ENCODE assay signal across 15 mouse cellular contexts in the genomic region with DNA sequence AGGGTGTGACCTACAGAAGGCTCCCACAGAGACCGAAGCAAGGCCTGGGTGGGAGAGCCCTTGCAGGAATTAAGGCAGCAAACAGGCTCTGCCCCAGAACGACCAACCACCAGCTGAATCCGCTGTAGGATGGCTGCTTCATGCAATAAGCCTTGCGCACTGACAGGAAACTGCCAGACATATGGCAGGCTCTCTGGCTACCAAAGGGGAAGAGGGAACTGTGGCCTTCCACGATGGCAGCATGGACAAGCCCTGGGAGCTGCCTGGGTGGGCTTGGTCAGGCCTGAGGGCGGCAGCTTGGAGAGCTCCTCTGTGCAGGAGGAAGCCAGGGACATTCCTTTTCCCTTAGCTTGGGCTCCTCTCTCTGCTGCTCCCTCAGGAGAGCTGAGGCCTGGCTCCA.
DNase-seq lines count a peak whose midpoint lies in the region; ATAC-seq and TF ChIP-seq lines count a peak whose summit lies in the region.
"Had no signal": no experiment of that assay in that cellular context is flagged by ENCODE, and none has a peak within 500 bp of the region (broad histone marks: within the 10 kb centered on the region; RNA-seq: fewer than 3 reads in every experiment).

No protein-coding gene starts in this region.

- H3K4me1 ChIP-seq in cerebellum, adult 2 months (ENCODE audit: control insufficient read depth, insufficient read depth, low read length): peaks cover 16% of the 10 kb centered on the region
- H3K4me1 ChIP-seq in hindbrain, embryonic 14.5 days (replicated peaks; ENCODE audit: control insufficient read depth, insufficient read depth, low read length): no peaks in the 10 kb centered on the region; the same call in 1 of the 2 replicates
- H3K4me1 ChIP-seq in hindbrain, embryonic 11.5 days (replicated peaks; ENCODE audit: control insufficient read depth, insufficient read depth, low read length): no peaks in the 10 kb centered on the region
- H3K4me1 ChIP-seq in midbrain, embryonic 14.5 days (ENCODE audit: control insufficient read depth, insufficient read depth, low read length): no peaks in the 10 kb centered on the region
- H3K4me1 ChIP-seq in midbrain, embryonic 11.5 days (ENCODE audit: control insufficient read depth, insufficient read depth, low read length): no peaks in the 10 kb centered on the region
- H3K4me1 ChIP-seq in neural tube, embryonic 14.5 days (ENCODE audit: control insufficient read depth, insufficient read depth, low read length): no peaks in the 10 kb centered on the region
- H3K4me1 ChIP-seq: embryonic facial prominence, embryonic 12.5 days had no signal

- no peak overlapping the region for H3K4me3 ChIP-seq in cerebellum, adult 2 months (replicated peaks; ENCODE audit: insufficient read depth, low read depth, low read length)
- H3K4me3 ChIP-seq in hindbrain, embryonic 14.5 days (replicated peaks; ENCODE audit: low read length): no peak overlapping the region
- H3K4me3 ChIP-seq in hindbrain, embryonic 11.5 days (ENCODE audit: low read depth, low read length): no peak overlapping the region
- H3K4me3 ChIP-seq in midbrain, embryonic 14.5 days (replicated peaks; ENCODE audit: low read depth, low read length): no peak overlapping the region
- no peak overlapping the region for H3K4me3 ChIP-seq in midbrain, embryonic 11.5 days (ENCODE audit: low read depth, low read length)
- no peak overlapping the region for H3K4me3 ChIP-seq in neural tube, embryonic 14.5 days (ENCODE audit: low read depth, low read length)
- H3K4me3 ChIP-seq: embryonic facial prominence, embryonic 12.5 days; liver, embryonic 15.5 days; megakaryocyte, embryonic 14.5 days had no signal

- no peak overlapping the region for H3K9ac ChIP-seq in hindbrain, embryonic 14.5 days
- H3K9ac ChIP-seq in hindbrain, embryonic 11.5 days (ENCODE audit: low read depth, low read length): no peak overlapping the region
- H3K9ac ChIP-seq in midbrain, embryonic 14.5 days (replicated peaks; ENCODE audit: low read length): no peak overlapping the region
- no peak overlapping the region for H3K9ac ChIP-seq in midbrain, embryonic 11.5 days (ENCODE audit: low read length)
- no peak overlapping the region for H3K9ac ChIP-seq in neural tube, embryonic 14.5 days (replicated peaks; ENCODE audit: low read depth, low read length)
- H3K9ac ChIP-seq: embryonic facial prominence, embryonic 12.5 days; liver, embryonic 15.5 days had no signal

- no peaks in the 10 kb centered on the region for H3K9me3 ChIP-seq in hindbrain, embryonic 14.5 days (ENCODE audit: control insufficient read depth, low read length)
- H3K9me3 ChIP-seq in hindbrain, embryonic 11.5 days (ENCODE audit: control insufficient read depth, low read length): no peaks in the 10 kb centered on the region
- no peaks in the 10 kb centered on the region for H3K9me3 ChIP-seq in midbrain, embryonic 14.5 days (ENCODE audit: control insufficient read depth, low read length)
- H3K9me3 ChIP-seq in midbrain, embryonic 11.5 days (ENCODE audit: control insufficient read depth, low read length): no peaks in the 10 kb centered on the region
- no peaks in the 10 kb centered on the region for H3K9me3 ChIP-seq in neural tube, embryonic 14.5 days (ENCODE audit: control insufficient read depth, low read length)
- H3K9me3 ChIP-seq: embryonic facial prominence, embryonic 12.5 days; liver, embryonic 15.5 days; megakaryocyte, embryonic 14.5 days had no signal

- no peak overlapping the region for H3K4me2 ChIP-seq in hindbrain, embryonic 14.5 days (replicated peaks)
- H3K4me2 ChIP-seq in hindbrain, embryonic 11.5 days (replicated peaks; ENCODE audit: low read depth, low read length): no peak overlapping the region
- no peak overlapping the region for H3K4me2 ChIP-seq in midbrain, embryonic 14.5 days (ENCODE audit: low read length)
- no peak overlapping the region for H3K4me2 ChIP-seq in midbrain, embryonic 11.5 days
- no peak overlapping the region for H3K4me2 ChIP-seq in neural tube, embryonic 14.5 days (ENCODE audit: low read depth, low read length)
- H3K4me2 ChIP-seq: embryonic facial prominence, embryonic 12.5 days; liver, embryonic 15.5 days had no signal

- DNase-seq in cerebellum, adult 2 months: no peak
- no peak for DNase-seq in cerebellum, postnatal 36 days
- no peak for DNase-seq in hindbrain, embryonic 14.5 days (ENCODE audit: low spot score)
- no peak for DNase-seq in hindbrain, embryonic 11.5 days (ENCODE audit: low spot score)
- DNase-seq in midbrain, embryonic 14.5 days: no peak
- no peak for DNase-seq in midbrain, embryonic 11.5 days (ENCODE audit: low spot score, missing footprints)
- no peak for DNase-seq in thymus, postnatal 10 days (ENCODE audit: low spot score in 2 of 2)
- DNase-seq: heart, adult 11 months; layer of hippocampus, postnatal 36 days; thymus, adult 18-20 months had no signal

- H3K27me3 ChIP-seq in cerebellum, adult 2 months (ENCODE audit: control insufficient read depth, insufficient read depth, low read length): no peaks in the 10 kb centered on the region
- no peaks in the 10 kb centered on the region for H3K27me3 ChIP-seq in hindbrain, embryonic 14.5 days (ENCODE audit: control insufficient read depth, insufficient read depth, low read length)
- no peaks in the 10 kb centered on the region for H3K27me3 ChIP-seq in hindbrain, embryonic 11.5 days (ENCODE audit: control insufficient read depth, insufficient read depth, low read length)
- H3K27me3 ChIP-seq in midbrain, embryonic 14.5 days (ENCODE audit: control insufficient read depth, insufficient read depth, low read length): no peaks in the 10 kb centered on the region
- H3K27me3 ChIP-seq in midbrain, embryonic 11.5 days (ENCODE audit: control insufficient read depth, insufficient read depth, low read length): no peaks in the 10 kb centered on the region
- H3K27me3 ChIP-seq in neural tube, embryonic 14.5 days (ENCODE audit: control insufficient read depth, insufficient read depth, low read length): no peaks in the 10 kb centered on the region
- H3K27me3 ChIP-seq: embryonic facial prominence, embryonic 12.5 days; liver, embryonic 15.5 days; megakaryocyte, embryonic 14.5 days had no signal

- no peak for TF ChIP-seq POLR2A in cerebellum, adult 2 months (IDR thresholded peaks at IDR 0.05; ENCODE audit: borderline replicate concordance, insufficient read depth, low read length)

- peaks cover 64% of the 10 kb centered on the region for H3K36me3 ChIP-seq in hindbrain, embryonic 14.5 days (replicated peaks; ENCODE audit: control insufficient read depth, insufficient read depth)
- no peaks in the 10 kb centered on the region for H3K36me3 ChIP-seq in hindbrain, embryonic 11.5 days (ENCODE audit: control insufficient read depth, insufficient read depth, low read length)
- peaks cover 57% of the 10 kb centered on the region for H3K36me3 ChIP-seq in midbrain, embryonic 14.5 days (ENCODE audit: control insufficient read depth, insufficient read depth, low read length)
- peaks cover 3% of the 10 kb centered on the region; the same call in 1 of the 2 replicates for H3K36me3 ChIP-seq in midbrain, embryonic 11.5 days (ENCODE audit: control insufficient read depth, insufficient read depth, low read length)
- H3K36me3 ChIP-seq in neural tube, embryonic 14.5 days (ENCODE audit: control insufficient read depth, insufficient read depth, low read length): peaks cover 17% of the 10 kb centered on the region
- H3K36me3 ChIP-seq: liver, embryonic 15.5 days had no signal

- H3K27ac ChIP-seq in cerebellum, adult 2 months (ENCODE audit: insufficient read depth, low read length): peak overlapping the region; percentile 48; the same call in 1 of the 2 replicates
- H3K27ac ChIP-seq in hindbrain, embryonic 14.5 days: peak overlapping the region; percentile 54; the same call in 1 of the 2 replicates
- no peak overlapping the region for H3K27ac ChIP-seq in hindbrain, embryonic 11.5 days (ENCODE audit: low read depth, low read length)
- 0 out of 2 replicates have a peak overlapping the region, but pooled peaks have one; percentile 20 for H3K27ac ChIP-seq in midbrain, embryonic 14.5 days (replicated peaks; ENCODE audit: low read depth, low read length)
- H3K27ac ChIP-seq in midbrain, embryonic 11.5 days (ENCODE audit: low read depth, low read length): no peak overlapping the region
- peak overlapping the region; percentile 34; the same call in 1 of the 2 replicates for H3K27ac ChIP-seq in neural tube, embryonic 14.5 days (ENCODE audit: low read depth, low read length)
- H3K27ac ChIP-seq: embryonic facial prominence, embryonic 12.5 days; liver, embryonic 15.5 days had no signal

- ATAC-seq in hindbrain, embryonic 14.5 days (ENCODE audit: low FRiP score): no peak
- no peak for ATAC-seq in hindbrain, embryonic 11.5 days (ENCODE audit: low FRiP score)
- ATAC-seq in midbrain, embryonic 14.5 days (ENCODE audit: low FRiP score, low TSS enrichment): no peak
- ATAC-seq in midbrain, embryonic 11.5 days (ENCODE audit: low FRiP score): no peak
- ATAC-seq in neural tube, embryonic 14.5 days (ENCODE audit: low read depth): 0 out of 2 replicates have a peak, but pooled peaks have one; percentile 35
- ATAC-seq: lung, postnatal 0 days had no signal

- WGBS in cerebellum, adult 2 months: 44% methylated on average over 6 of the region's 6 CpGs
- WGBS in hindbrain, embryonic 14.5 days: 75% methylated on average over 6 of the region's 6 CpGs
- 83% methylated on average over 6 of the region's 6 CpGs for WGBS in hindbrain, embryonic 11.5 days
- 84% methylated on average over 6 of the region's 6 CpGs for whole genome bisulfite sequencing in midbrain, embryonic 14.5 days
- WGBS in midbrain, embryonic 11.5 days: 88% methylated on average over 6 of the region's 6 CpGs
- WGBS in neural tube, embryonic 14.5 days: 91% methylated on average over 6 of the region's 6 CpGs

- TF ChIP-seq CTCF in cerebellum, adult 2 months (IDR thresholded peaks at IDR 0.05; ENCODE audit: borderline replicate concordance, insufficient read depth, low read depth, low read length): no peak

Comparison
In these comparisons a context has a peak if more than half of its experiments do, and no peak if none do; other contexts are left out.
1. H3K27ac ChIP-seq: peak in cerebellum, adult 2 months (single experiment), hindbrain, embryonic 14.5 days (single experiment), midbrain, embryonic 14.5 days (single experiment) and neural tube, embryonic 14.5 days (single experiment); none in hindbrain, embryonic 11.5 days (single experiment) and midbrain, embryonic 11.5 days (single experiment).